Mouse (Mus musculus): Measurements from ENCODE around the gene C8a. TPM values are rescaled to one million over a fixed set of nuclear protein-coding genes. Genes with fewer than 3 reads are reported as not detected.

The C8a gene
- polyA plus RNA-seq, 1 experiment from 2014 or later, result 0.08 TPM

DNA sequence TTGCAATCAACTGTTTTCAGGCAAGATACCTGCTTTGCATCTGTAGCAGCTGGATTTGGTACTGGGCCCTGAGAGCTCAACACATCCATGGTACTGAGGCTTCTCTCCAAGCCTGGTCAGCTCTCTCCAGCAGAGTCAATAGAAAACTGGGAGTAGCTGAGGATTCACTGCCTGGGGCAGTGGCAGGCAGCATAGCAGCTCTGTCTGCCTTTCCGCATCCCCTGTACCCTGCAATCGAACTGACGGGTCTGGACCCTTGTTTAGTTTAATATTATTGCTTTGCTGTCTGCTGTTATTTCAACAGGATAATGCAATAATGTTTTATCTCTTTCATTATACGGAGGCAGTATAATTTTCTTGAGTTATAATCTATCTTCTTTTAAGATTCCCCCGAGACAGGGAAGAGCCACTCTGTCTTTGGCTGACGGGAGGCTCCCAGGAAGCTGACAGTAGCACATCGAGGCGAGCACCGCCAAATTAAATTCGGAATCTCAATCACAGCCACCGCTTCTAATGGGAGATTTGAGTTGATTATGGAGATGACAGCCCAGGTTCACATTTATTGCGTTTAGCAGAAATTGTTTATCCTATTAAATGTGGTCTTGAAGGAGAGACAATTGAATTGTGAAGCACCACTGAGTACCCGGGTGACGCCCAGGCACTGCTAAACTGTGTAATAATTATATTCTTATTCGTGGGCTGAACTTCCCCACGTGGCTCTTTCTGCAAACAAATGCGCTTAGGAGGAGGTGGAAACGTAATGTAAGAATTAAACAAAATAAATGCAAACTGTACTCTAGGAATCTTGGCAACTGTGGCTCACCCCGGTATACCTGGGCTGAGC lies 70.6 kb downstream of the C8a start:
- Histone ChIP-seq H3K4me2 (no peak overlapping the region), H3K4me3 (no peak overlapping the region), H3K27ac (ENCODE audit: poor library complexity, severe bottlenecking) (no peak overlapping the region), H3K4me1 (replicated peaks) (no peaks in the 10 kb centered on the region), H3K36me3 (no peaks in the 10 kb centered on the region), H3K27me3 (replicated peaks) (0 out of 2 replicates have a peak, but pooled peaks cover 3% of the 10 kb centered on the region), H3K9ac (no peak overlapping the region), H3K9me3 (replicated peaks) (no peaks in the 10 kb centered on the region)
- 81% methylated on average over 19 of the region's 19 CpGs for WGBS
- ATAC-seq (ENCODE audit: insufficient number of reproducible peaks, low FRiP score), result no peak

DNA sequence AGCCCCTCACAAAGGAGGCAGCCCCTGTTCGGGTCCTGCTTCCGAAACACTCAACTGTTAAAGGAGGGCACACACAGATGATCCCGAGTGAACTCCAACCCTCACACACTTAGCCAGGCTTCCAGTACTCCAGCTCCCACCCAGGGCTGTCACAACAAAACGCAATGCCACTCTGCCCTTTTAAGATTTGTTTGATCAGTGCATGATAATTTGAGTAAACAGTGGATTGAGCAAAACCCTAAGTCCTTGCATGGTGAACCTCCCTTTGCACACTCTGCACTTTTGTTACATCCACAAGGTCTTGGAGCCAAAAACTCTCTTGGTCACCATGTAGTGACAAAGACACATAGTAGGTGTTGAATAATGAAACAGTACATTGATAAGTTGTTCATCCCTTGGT lies 72.1 kb downstream of the C8a start:
- no peaks in the 10 kb centered on the region for H3K36me3 ChIP-seq
- H3K4me1 ChIP-seq (replicated peaks), result no peaks in the 10 kb centered on the region
- no peak overlapping the region for H3K4me3 ChIP-seq
- 78% methylated on average over 4 of the region's 4 CpGs for WGBS
- no peak overlapping the region for H3K9ac ChIP-seq
- no peaks in the 10 kb centered on the region for H3K9me3 ChIP-seq (replicated peaks)
- H3K27ac ChIP-seq (ENCODE audit: poor library complexity, severe bottlenecking), result no peak overlapping the region
- no peaks in the 10 kb centered on the region for H3K27me3 ChIP-seq (replicated peaks)
- no peak overlapping the region for H3K4me2 ChIP-seq
- ATAC-seq (ENCODE audit: insufficient number of reproducible peaks, low FRiP score), result no peak

DNA sequence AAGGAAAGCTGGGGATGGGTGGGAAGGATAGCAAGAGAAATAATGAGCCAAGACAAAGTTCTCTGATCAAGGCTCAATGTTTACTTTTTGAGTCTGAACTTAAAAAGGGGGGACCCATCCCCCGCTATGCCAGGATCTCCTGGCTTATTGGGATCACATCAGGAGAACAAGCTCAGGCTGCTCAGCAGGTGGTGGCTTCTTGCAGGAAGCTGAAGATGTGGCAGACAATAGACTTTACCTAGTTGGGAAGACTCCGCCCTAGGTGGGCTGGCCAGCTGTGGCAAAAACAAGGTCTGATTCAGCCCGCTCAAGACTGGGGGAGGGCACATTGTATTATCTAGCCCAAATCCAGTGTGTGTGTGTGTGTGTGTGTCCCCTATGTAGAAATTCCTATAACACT lies 74.6 kb downstream of the C8a start:
- Histone ChIP-seq H3K27ac (ENCODE audit: poor library complexity, severe bottlenecking) (no peak overlapping the region), H3K9me3 (replicated peaks) (no peaks in the 10 kb centered on the region), H3K4me1 (replicated peaks) (no peaks in the 10 kb centered on the region), H3K36me3 (no peaks in the 10 kb centered on the region), H3K4me3 (no peak overlapping the region), H3K4me2 (no peak overlapping the region), H3K9ac (no peak overlapping the region), H3K27me3 (replicated peaks) (no peaks in the 10 kb centered on the region)
- ATAC-seq (ENCODE audit: insufficient number of reproducible peaks, low FRiP score), result no peak
- WGBS, result 87% methylated on average over 3 of the region's 3 CpGs

DNA sequence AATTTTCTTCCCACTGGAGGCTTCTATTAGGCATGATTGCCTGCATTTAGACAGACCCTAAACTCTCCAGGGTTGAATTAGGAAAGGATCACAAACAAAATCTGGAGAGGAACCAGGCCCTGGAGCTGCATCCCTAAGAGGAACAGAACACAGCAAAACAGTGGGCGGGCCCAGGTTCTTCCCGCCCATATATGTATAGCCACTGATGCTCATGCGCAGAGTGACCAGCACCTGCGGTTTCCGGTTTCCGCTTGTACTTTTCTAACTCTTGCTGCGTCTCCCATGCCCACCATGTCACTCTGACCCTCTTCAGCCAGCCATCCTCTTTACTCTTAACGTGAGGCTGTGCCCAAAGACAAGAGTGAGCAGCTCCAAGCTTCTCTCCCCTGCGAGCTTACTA lies 77.2 kb downstream of the C8a start:
- H3K4me2 ChIP-seq, result no peak overlapping the region
- 81% methylated on average over 9 of the region's 9 CpGs for WGBS
- no peaks in the 10 kb centered on the region for H3K4me1 ChIP-seq (replicated peaks)
- H3K9ac ChIP-seq, result no peak overlapping the region
- no peak overlapping the region for H3K27ac ChIP-seq (ENCODE audit: poor library complexity, severe bottlenecking)
- no peaks in the 10 kb centered on the region for H3K27me3 ChIP-seq (replicated peaks)
- no peaks in the 10 kb centered on the region for H3K36me3 ChIP-seq
- H3K4me3 ChIP-seq, result no peak overlapping the region
- ATAC-seq (ENCODE audit: insufficient number of reproducible peaks, low FRiP score), result no peak
- no peaks in the 10 kb centered on the region for H3K9me3 ChIP-seq (replicated peaks)

DNA sequence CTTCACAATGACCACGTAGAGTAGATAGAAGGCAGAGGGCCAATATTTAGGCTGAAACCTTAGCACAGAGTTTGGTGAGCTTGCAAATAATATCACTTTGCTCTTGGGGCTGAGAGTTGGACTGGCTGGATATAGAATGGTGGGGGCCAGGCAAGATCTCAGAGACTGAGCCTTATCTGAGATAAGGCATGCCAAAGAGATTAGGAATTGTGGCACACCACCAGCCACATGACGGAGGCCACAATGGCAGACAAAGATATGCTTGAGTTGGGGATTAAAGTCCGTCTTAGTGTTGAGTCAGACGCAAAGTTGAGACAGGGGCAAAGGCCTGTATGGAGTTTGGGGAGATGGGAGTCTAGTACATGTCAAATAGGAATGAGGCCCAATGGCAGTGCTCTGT lies 84.1 kb downstream of the C8a start:
- ATAC-seq (ENCODE audit: insufficient number of reproducible peaks, low FRiP score), result no peak
- 50% methylated on average over 4 of the region's 4 CpGs for WGBS
- no peaks in the 10 kb centered on the region for H3K36me3 ChIP-seq
- no peaks in the 10 kb centered on the region for H3K4me1 ChIP-seq (replicated peaks)
- no peaks in the 10 kb centered on the region for H3K9me3 ChIP-seq (replicated peaks)
- no peak overlapping the region for H3K9ac ChIP-seq
- H3K27ac ChIP-seq (ENCODE audit: poor library complexity, severe bottlenecking), result no peak overlapping the region
- no peak overlapping the region for H3K4me2 ChIP-seq
- H3K27me3 ChIP-seq (replicated peaks), result no peaks in the 10 kb centered on the region
- H3K4me3 ChIP-seq, result no peak overlapping the region

DNA sequence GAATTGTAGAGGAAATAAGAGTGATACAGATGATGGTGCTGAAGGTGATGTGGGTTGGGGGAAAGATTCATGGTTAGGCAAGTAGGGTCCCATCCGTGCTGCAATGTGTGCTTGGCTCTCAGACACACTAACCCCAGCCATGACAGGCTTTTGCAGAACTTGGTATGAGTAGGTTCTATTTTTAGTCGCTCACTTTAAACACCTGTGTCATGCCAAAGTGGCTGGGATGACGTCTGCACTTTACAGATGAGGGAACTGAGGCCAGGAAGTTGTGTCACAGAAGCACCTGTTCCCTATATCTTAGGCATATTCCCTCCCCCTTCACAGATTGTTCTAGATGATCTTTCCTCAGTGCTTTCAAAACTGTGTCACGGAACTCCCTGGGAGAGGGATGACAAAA lies 93.9 kb downstream of the C8a start:
- ATAC-seq (ENCODE audit: insufficient number of reproducible peaks, low FRiP score), result no peak
- Histone ChIP-seq H3K9ac (no peak overlapping the region), H3K27ac (ENCODE audit: poor library complexity, severe bottlenecking) (no peak overlapping the region), H3K27me3 (replicated peaks) (no peaks in the 10 kb centered on the region), H3K4me2 (no peak overlapping the region), H3K36me3 (no peaks in the 10 kb centered on the region), H3K9me3 (replicated peaks) (no peaks in the 10 kb centered on the region), H3K4me1 (replicated peaks) (no peaks in the 10 kb centered on the region), H3K4me3 (no peak overlapping the region)
- 73% methylated on average over 4 of the region's 4 CpGs for WGBS

DNA sequence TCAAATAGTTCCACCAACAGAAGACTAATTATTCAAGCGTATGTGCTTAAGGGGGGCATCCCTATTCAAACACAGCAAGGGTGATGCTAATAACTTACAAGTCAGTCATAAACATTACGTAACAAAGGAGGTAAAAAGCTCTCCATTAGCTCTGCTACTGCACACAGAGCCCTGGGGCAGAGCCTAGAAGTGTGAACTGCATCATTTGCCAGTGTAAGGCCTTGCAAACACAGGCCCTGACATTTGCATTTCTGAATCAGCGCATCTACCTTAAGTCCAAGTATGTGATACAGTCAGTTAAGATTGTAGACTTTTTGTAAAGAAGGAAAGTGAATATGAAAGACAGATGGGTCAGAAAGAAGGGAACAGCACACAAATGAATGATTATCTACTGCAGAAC lies 94.8 kb downstream of the C8a start:
- Histone ChIP-seq H3K27ac (ENCODE audit: poor library complexity, severe bottlenecking) (no peak overlapping the region), H3K4me3 (no peak overlapping the region), H3K9ac (no peak overlapping the region), H3K4me2 (no peak overlapping the region), H3K4me1 (replicated peaks) (no peaks in the 10 kb centered on the region), H3K9me3 (replicated peaks) (no peaks in the 10 kb centered on the region), H3K27me3 (replicated peaks) (no peaks in the 10 kb centered on the region), H3K36me3 (no peaks in the 10 kb centered on the region)
- no peak for ATAC-seq (ENCODE audit: insufficient number of reproducible peaks, low FRiP score)
- WGBS, result 81% methylated on average over 3 of the region's 3 CpGs

DNA sequence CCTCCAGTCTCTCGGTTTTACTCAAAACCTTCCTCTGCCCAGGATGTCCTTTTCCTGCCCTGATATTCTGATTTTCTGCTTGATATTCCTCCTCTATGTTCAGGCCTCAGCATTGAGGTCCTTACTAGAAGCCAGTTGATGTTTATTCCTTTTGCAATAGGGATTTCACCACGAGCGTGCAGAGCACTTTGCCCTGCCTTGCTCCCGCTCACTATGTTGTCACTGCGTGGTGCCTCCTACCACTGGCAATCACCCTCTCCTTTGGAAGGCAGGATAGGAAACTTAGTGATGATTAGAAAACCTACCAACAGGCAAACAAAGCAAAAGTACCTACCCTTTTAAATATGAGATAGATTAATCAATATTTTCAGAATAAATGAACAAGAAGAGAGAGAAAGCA lies 96.7 kb downstream of the C8a start:
- H3K9ac ChIP-seq, result no peak overlapping the region
- H3K27ac ChIP-seq (ENCODE audit: poor library complexity, severe bottlenecking), result no peak overlapping the region
- WGBS, result 79% methylated on average over 5 of the region's 5 CpGs
- H3K27me3 ChIP-seq (replicated peaks), result peaks cover 5% of the 10 kb centered on the region; the same call in 1 of the 2 replicates
- H3K36me3 ChIP-seq, result no peaks in the 10 kb centered on the region
- ATAC-seq (ENCODE audit: insufficient number of reproducible peaks, low FRiP score), result no peak
- no peaks in the 10 kb centered on the region for H3K4me1 ChIP-seq (replicated peaks)
- no peak overlapping the region for H3K4me3 ChIP-seq
- no peak overlapping the region for H3K4me2 ChIP-seq
- no peaks in the 10 kb centered on the region for H3K9me3 ChIP-seq (replicated peaks)

DNA sequence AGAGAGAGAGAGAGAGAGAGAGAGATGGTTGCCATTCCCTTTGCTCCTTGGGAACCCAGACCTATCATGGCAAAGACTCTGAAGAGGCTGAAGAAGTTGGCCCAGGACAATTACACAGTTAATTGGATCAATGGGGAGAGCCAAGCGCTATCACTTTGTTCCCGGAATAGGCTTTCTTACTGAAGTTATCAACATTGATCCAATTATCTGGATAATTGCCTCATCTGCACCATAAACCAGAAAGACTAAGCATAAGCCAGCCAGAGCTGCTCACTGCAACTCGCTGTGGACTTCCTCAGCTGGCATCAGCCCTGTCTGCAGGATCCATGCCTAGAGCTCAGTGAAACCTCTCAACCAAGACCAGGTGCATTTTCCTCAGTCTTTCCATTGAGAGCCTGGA lies 100.6 kb downstream of the C8a start:
- Histone ChIP-seq H3K4me2 (no peak overlapping the region), H3K9ac (no peak overlapping the region), H3K4me3 (no peak overlapping the region), H3K36me3 (no peaks in the 10 kb centered on the region), H3K9me3 (replicated peaks) (no peaks in the 10 kb centered on the region), H3K27me3 (replicated peaks) (peaks cover 5% of the 10 kb centered on the region; the same call in 1 of the 2 replicates), H3K27ac (ENCODE audit: poor library complexity, severe bottlenecking) (no peak overlapping the region), H3K4me1 (replicated peaks) (no peaks in the 10 kb centered on the region)
- no peak for ATAC-seq (ENCODE audit: insufficient number of reproducible peaks, low FRiP score)
- 64% methylated on average over 3 of the region's 3 CpGs for WGBS

DNA sequence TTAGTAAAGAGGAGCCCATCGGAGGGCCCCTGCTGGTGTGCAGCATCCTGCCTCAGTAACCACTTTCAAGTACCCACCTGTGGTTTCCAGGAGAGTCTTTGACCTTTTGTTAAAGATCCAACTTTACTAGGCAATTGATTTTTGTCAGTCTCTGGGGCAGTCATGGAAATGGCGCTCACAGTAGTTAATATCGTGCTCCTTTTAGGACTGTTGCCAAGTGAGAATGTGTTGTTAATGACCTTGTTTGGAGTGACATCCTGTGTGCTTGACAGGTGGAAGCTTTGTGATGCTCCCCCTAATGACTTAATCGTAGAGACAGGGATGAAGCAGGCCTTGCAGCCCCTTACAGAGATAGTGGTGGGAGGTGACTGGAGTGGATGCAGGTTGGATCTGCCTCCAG lies 105.9 kb downstream of the C8a start:
- H3K4me2 ChIP-seq, result no peak overlapping the region
- peaks cover 15% of the 10 kb centered on the region; the same call in 1 of the 2 replicates for H3K27me3 ChIP-seq (replicated peaks)
- no peak for ATAC-seq (ENCODE audit: insufficient number of reproducible peaks, low FRiP score)
- H3K4me1 ChIP-seq (replicated peaks), result no peaks in the 10 kb centered on the region
- H3K36me3 ChIP-seq, result no peaks in the 10 kb centered on the region
- H3K4me3 ChIP-seq, result no peak overlapping the region
- no peak overlapping the region for H3K9ac ChIP-seq
- whole genome bisulfite sequencing, result 65% methylated on average over 4 of the region's 4 CpGs
- no peaks in the 10 kb centered on the region for H3K9me3 ChIP-seq (replicated peaks)
- H3K27ac ChIP-seq (ENCODE audit: poor library complexity, severe bottlenecking), result no peak overlapping the region

DNA sequence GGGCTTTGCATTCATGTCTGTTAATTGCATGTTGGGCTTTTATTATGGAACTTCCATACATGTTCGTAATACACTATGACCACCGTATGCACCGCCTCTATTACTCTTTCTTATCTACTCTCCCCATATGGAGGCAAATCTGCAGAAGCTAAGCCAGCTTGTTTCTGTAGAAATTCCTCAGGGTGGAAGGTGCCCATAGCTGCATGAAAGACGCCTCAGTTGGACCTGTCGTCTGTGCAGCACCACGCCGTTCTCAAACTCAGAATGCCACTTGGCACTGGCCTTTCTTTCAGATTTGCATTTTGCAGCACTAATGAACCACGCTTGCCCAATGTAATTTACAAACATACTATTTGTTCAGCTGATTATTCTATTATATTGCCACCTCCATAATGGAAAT lies 106.6 kb downstream of the C8a start:
- no peaks in the 10 kb centered on the region for H3K36me3 ChIP-seq
- H3K27me3 ChIP-seq (replicated peaks), result peaks cover 15% of the 10 kb centered on the region; the same call in 1 of the 2 replicates
- no peaks in the 10 kb centered on the region for H3K4me1 ChIP-seq (replicated peaks)
- no peaks in the 10 kb centered on the region for H3K9me3 ChIP-seq (replicated peaks)
- WGBS, result 80% methylated on average over 8 of the region's 8 CpGs
- no peak overlapping the region for H3K4me3 ChIP-seq
- ATAC-seq (ENCODE audit: insufficient number of reproducible peaks, low FRiP score), result no peak
- no peak overlapping the region for H3K27ac ChIP-seq (ENCODE audit: poor library complexity, severe bottlenecking)
- no peak overlapping the region for H3K4me2 ChIP-seq
- no peak overlapping the region for H3K9ac ChIP-seq

DNA sequence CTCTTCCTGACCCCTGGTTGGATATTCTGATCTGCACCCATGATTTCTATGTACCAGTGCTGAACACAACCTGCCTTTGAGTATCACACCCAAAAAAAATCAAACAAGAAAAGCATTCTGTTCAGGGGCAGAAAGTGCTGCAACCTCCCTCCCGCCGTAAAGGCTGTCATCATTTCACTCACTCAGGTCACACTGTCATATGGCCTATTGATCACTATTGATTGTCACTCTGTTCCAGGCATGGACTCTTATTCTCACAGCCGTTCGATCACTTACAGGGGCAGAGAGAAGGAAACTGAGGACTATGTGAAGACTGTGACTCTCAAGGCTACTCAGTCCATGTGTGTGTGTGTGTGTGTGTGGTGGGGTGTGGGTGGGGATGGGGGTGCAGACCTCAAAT lies 108.0 kb downstream of the C8a start:
- Histone ChIP-seq H3K4me2 (no peak overlapping the region), H3K4me3 (no peak overlapping the region), H3K27ac (ENCODE audit: poor library complexity, severe bottlenecking) (no peak overlapping the region), H3K4me1 (replicated peaks) (no peaks in the 10 kb centered on the region), H3K36me3 (no peaks in the 10 kb centered on the region), H3K9me3 (replicated peaks) (no peaks in the 10 kb centered on the region), H3K9ac (no peak overlapping the region), H3K27me3 (replicated peaks) (peaks cover 15% of the 10 kb centered on the region; the same call in 1 of the 2 replicates)
- 73% methylated on average over 4 of the region's 4 CpGs for WGBS
- no peak for ATAC-seq (ENCODE audit: insufficient number of reproducible peaks, low FRiP score)

All from heart, embryonic 12.5 days (tissue).